Mouse (Mus musculus) frontal cortex, postnatal 36 days (tissue): ENCODE results near the gene Tmem219.
"Not testable (repeated sequence)": the region's sequence is repeated elsewhere in the genome, so short reads cannot be mapped to it uniquely, and the experiment has no call there.

Experiments used
- DNase-seq, 2 experiments: peaks; one replicate each; pipeline ENCODE4 v3.0.0; 2022; ENCODE audit warnings: low spot score in 2 of 2

Tmem219 gene

GRCm38 (mm10) chr7:126923999-126924398 is 1.3 kb upstream of the Tmem219 start:
- DNase-seq: no peak

GRCm38 (mm10) chr7:126921563-126921962 is 1.2 kb downstream of the Tmem219 start:
- no peak for DNase-seq

GRCm38 (mm10) chr7:126919973-126920372 is 2.7 kb downstream of the Tmem219 start:
- DNase-seq: no peak

- DNase-seq: not testable (repeated sequence)
Observed at GRCm38 (mm10) chr7:126918356-126918755, 4.4 kb downstream of the Tmem219 start.

GRCm38 (mm10) chr7:126914844-126915243 is 7.9 kb downstream of the Tmem219 start:
- no peak for DNase-seq

- no peak for DNase-seq
Observed at GRCm38 (mm10) chr7:126905590-126905989, 17.1 kb downstream of the Tmem219 start.

- not testable (repeated sequence) for DNase-seq
Observed at GRCm38 (mm10) chr7:126899781-126900180, 22.9 kb downstream of the Tmem219 start.

- peak; percentile 95 to 96 for DNase-seq
Observed at GRCm38 (mm10) chr7:126898102-126898990, 24.4 kb downstream of the Tmem219 start.

- DNase-seq: peak in 1 of 2 experiments; percentile 17
Observed at GRCm38 (mm10) chr7:126897390-126898101, 25.2 kb downstream of the Tmem219 start.

GRCm38 (mm10) chr7:126896912-126897311 is 25.8 kb downstream of the Tmem219 start:
- no peak for DNase-seq

GRCm38 (mm10) chr7:126888852-126889251 is 33.9 kb downstream of the Tmem219 start:
- DNase-seq: no peak

- no peak for DNase-seq
Observed at GRCm38 (mm10) chr7:126887281-126887680, 35.4 kb downstream of the Tmem219 start.

GRCm38 (mm10) chr7:126884286-126885164 is 38.2 kb downstream of the Tmem219 start, which contains the start of gene Taok2:
Gene Taok2 (minus strand): TSS chr7:126884703.
- peak; percentile 98 to 99 for DNase-seq

- DNase-seq: no peak
Observed at GRCm38 (mm10) chr7:126883731-126884181, 39.0 kb downstream of the Tmem219 start.

GRCm38 (mm10) chr7:126881040-126881439 is 41.7 kb downstream of the Tmem219 start:
- DNase-seq: no peak

- DNase-seq: no peak
Observed at GRCm38 (mm10) chr7:126877239-126877638, 45.5 kb downstream of the Tmem219 start.

GRCm38 (mm10) chr7:126870520-126870891 is 52.2 kb downstream of the Tmem219 start:
- DNase-seq: no peak

- DNase-seq: no peak
Observed at GRCm38 (mm10) chr7:126869780-126870519, 52.8 kb downstream of the Tmem219 start.

- DNase-seq: no peak
Observed at GRCm38 (mm10) chr7:126868003-126868402, 54.7 kb downstream of the Tmem219 start.

GRCm38 (mm10) chr7:126867534-126867933 is 55.2 kb downstream of the Tmem219 start:
- DNase-seq: no peak

GRCm38 (mm10) chr7:126863791-126864190 is 58.9 kb downstream of the Tmem219 start:
- DNase-seq: no peak
